Mouse (Mus musculus): ENCODE measurements around the gene Eddm3b. TPM values are rescaled to one million over a fixed set of nuclear protein-coding genes. Genes with fewer than 3 reads are reported as not detected.

The Eddm3b gene
- total and polyA plus RNA-seq, 3 experiments: not detected

DNA sequence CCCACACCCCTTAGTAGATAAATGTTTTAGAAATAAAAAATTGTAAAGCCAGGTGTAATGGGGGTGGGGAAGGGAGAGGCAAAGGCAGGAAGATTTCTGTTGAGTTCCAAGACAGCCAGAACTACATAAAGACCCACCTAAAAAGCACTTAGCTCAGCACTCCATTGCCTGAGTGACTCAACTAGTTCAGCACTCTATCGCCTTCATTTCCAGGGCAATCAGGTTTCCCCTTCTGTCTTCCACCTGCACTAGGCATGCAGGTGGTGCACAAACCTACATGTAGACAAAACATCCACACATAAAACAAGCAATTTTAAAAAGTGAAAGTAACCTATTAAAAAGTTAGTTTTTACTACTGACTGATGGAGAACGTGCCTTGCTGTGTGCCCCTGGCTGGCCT, 29.1 kb upstream of the Eddm3b start:
- Histone ChIP-seq H3K79me2 (replicated peaks; ENCODE audit: control insufficient read depth, extremely low read depth, insufficient read depth, poor library complexity, severe bottlenecking) (no peaks in the 10 kb centered on the region), H3K27me3 (replicated peaks) (peaks cover 5% of the 10 kb centered on the region), H3K9me3 (replicated peaks; ENCODE audit: low read length) (no peaks in the 10 kb centered on the region), H3K27ac (ENCODE audit: insufficient read depth, low read depth) (no peak overlapping the region), H3K4me3 (replicated peaks in 1 of 3; ENCODE audit: low read depth in 2 of 3, low read length in 2 of 3, poor library complexity in 1 of 3) (no peak overlapping the region), H3K4me2 (ENCODE audit: insufficient read depth, low read depth, poor library complexity, severe bottlenecking) (no peak overlapping the region), H3K9ac (ENCODE audit: insufficient read depth, low read depth) (no peak overlapping the region), H3K4me1 (ENCODE audit: control insufficient read depth in 1 of 2, insufficient read depth in 2 of 2) (peaks cover 4 to 29% of the 10 kb centered on the region in 2 experiments; a peak in 3 of 4 replicates), H3K36me3 (replicated peaks in 1 of 2; ENCODE audit: control insufficient read depth in 1 of 2, insufficient read depth in 1 of 2, low read length in 1 of 2) (no peaks in the 10 kb centered on the region)
- in situ Hi-C loops (cut with MboI; ENCODE audit: low pct_ligation_motif_present, low pct_unique_long_range_greater_than_20kb, low sequenced_read_pairs) (no loop called here), dilution Hi-C loops (cut with MboI; ENCODE audit: extremely low pct_ligation_motif_present, extremely low pct_unique_long_range_greater_than_20kb, low sequenced_read_pairs) (no loop called here)
- no peak for TF ChIP-seq SMC3 (IDR thresholded peaks at IDR 0.05; ENCODE audit: low read depth, low read length)
- no peak for TF ChIP-seq MEF2A (IDR thresholded peaks at IDR 0.05; ENCODE audit: borderline replicate concordance, low read depth, low read length)
- no peak for TF ChIP-seq MYC (IDR thresholded peaks at IDR 0.05; ENCODE audit: low read depth, low read length)
- TF ChIP-seq EP300 (IDR thresholded peaks at IDR 0.05; ENCODE audit: low read length): no peak
- TF ChIP-seq E2F4 (IDR thresholded peaks at IDR 0.05; ENCODE audit: insufficient replicate concordance, low read depth, low read length): no peak
- TF ChIP-seq IRF4 (IDR thresholded peaks at IDR 0.05; ENCODE audit: low read depth, low read length): no peak
- TF ChIP-seq MAFK (IDR thresholded peaks at IDR 0.05; ENCODE audit: insufficient replicate concordance, low read length): 0 out of 2 replicates have a peak, but pooled peaks have one; percentile 36
- no peak for TF ChIP-seq CHD1 (IDR thresholded peaks at IDR 0.05; ENCODE audit: low read depth, low read length)
- DNase-seq (ENCODE audit: extremely low read depth): no peak

GRCm38 (mm10) chr14:51085911-51086310, 28.3 kb upstream of the Eddm3b start:
- Histone ChIP-seq H3K4me2 (ENCODE audit: insufficient read depth, low read depth, poor library complexity, severe bottlenecking) (no peak overlapping the region), H3K4me3 (replicated peaks in 1 of 3; ENCODE audit: low read depth in 2 of 3, low read length in 2 of 3, poor library complexity in 1 of 3) (no peak overlapping the region), H3K27ac (ENCODE audit: insufficient read depth, low read depth) (no peak overlapping the region), H3K79me2 (replicated peaks; ENCODE audit: control insufficient read depth, extremely low read depth, insufficient read depth, poor library complexity, severe bottlenecking) (no peaks in the 10 kb centered on the region), H3K27me3 (replicated peaks) (peaks cover 5% of the 10 kb centered on the region), H3K36me3 (replicated peaks in 1 of 2; ENCODE audit: control insufficient read depth in 1 of 2, insufficient read depth in 1 of 2, low read length in 1 of 2) (no peaks in the 10 kb centered on the region), H3K9me3 (replicated peaks; ENCODE audit: low read length) (no peaks in the 10 kb centered on the region), H3K9ac (ENCODE audit: insufficient read depth, low read depth) (no peak overlapping the region), H3K4me1 (ENCODE audit: control insufficient read depth in 1 of 2, insufficient read depth in 2 of 2) (peaks cover 3 to 29% of the 10 kb centered on the region in 2 experiments; a peak in 3 of 4 replicates)
- no peak for TF ChIP-seq ELF1 (IDR thresholded peaks at IDR 0.05; ENCODE audit: low read depth, low read length)
- no peak for TF ChIP-seq E2F4 (IDR thresholded peaks at IDR 0.05; ENCODE audit: insufficient replicate concordance, low read depth, low read length)
- no peak for TF ChIP-seq ZNF384 (IDR thresholded peaks at IDR 0.05; ENCODE audit: low read depth, low read length)
- no peak for TF ChIP-seq PAX5 (IDR thresholded peaks at IDR 0.05; ENCODE audit: low read length)
- TF ChIP-seq TBP (conservative IDR thresholded peaks at IDR 0.05; ENCODE audit: low read depth, low read length): no peak
- TF ChIP-seq RCOR1 (conservative IDR thresholded peaks at IDR 0.05; ENCODE audit: low read depth, low read length): no peak
- TF ChIP-seq JUN (IDR thresholded peaks at IDR 0.05; ENCODE audit: insufficient read depth, low read depth, low read length): no peak
- TF ChIP-seq USF2 (conservative IDR thresholded peaks at IDR 0.05; ENCODE audit: low read depth, low read length): no peak
- no peak for TF ChIP-seq NRF1 (IDR thresholded peaks at IDR 0.05; ENCODE audit: low read depth, low read length)
- TF ChIP-seq IRF4 (IDR thresholded peaks at IDR 0.05; ENCODE audit: low read depth, low read length): no peak
- no peak for TF ChIP-seq KAT2A (IDR thresholded peaks at IDR 0.05; ENCODE audit: insufficient replicate concordance, low read length)
- TF ChIP-seq ZC3H11A (IDR thresholded peaks at IDR 0.05; ENCODE audit: low read depth, low read length): no peak
- no peak for TF ChIP-seq MXI1 (IDR thresholded peaks at IDR 0.05; ENCODE audit: low read depth, low read length)
- no peak for TF ChIP-seq MYC (IDR thresholded peaks at IDR 0.05; ENCODE audit: low read depth, low read length)
- in situ Hi-C loops (cut with MboI; ENCODE audit: low pct_ligation_motif_present, low pct_unique_long_range_greater_than_20kb, low sequenced_read_pairs): no loop called here
- DNase-seq (ENCODE audit: extremely low read depth): no peak
- dilution Hi-C loops (cut with MboI; ENCODE audit: extremely low pct_ligation_motif_present, extremely low pct_unique_long_range_greater_than_20kb, low sequenced_read_pairs): no loop called here
